Mouse (Mus musculus): Measurements from ENCODE around the gene Zfp523. TPM values are rescaled to one million over a fixed set of nuclear protein-coding genes. Genes with fewer than 3 reads are reported as not detected.
A peak's percentile ranks its signal among the peaks of the same experiment; 100 is the strongest.

Gene Zfp523
- polyA plus RNA-seq (2015; fragmentation: Nextera tagmentation; extraction: Ambion mirVana): 41.5 and 43.8 TPM in 2 replicates

GRCm38 (mm10) chr17:28176775-28177539 is at the start of gene Zfp523:
Gene Zfp523 (plus strand): TSS chr17:28177129.
- peaks cover 73% of the 10 kb centered on the region for H3K4me1 ChIP-seq

GRCm38 (mm10) chr17:28129796-28130195 is 47.1 kb upstream of the Zfp523 start:
- no peak overlapping the region for H3K9ac ChIP-seq (replicated peaks)
- H3K4me2 ChIP-seq: no peak overlapping the region
- ATAC-seq (ENCODE audit: low FRiP score): no peak
- WGBS: 92% methylated on average over 5 of the region's 5 CpGs
- H3K27me3 ChIP-seq (replicated peaks): no peaks in the 10 kb centered on the region
- H3K4me3 ChIP-seq (replicated peaks): no peak overlapping the region
- peaks cover 10% of the 10 kb centered on the region; the same call in 1 of the 2 replicates for H3K4me1 ChIP-seq
- H3K27ac ChIP-seq (replicated peaks): no peak overlapping the region
- H3K36me3 ChIP-seq: no peaks in the 10 kb centered on the region
- no peaks in the 10 kb centered on the region for H3K9me3 ChIP-seq (replicated peaks)

More at GRCm38 (mm10) chr17:28176775-28177539, at the start of gene Zfp523:
- ATAC-seq (ENCODE audit: low FRiP score): peak; percentile 91
- Histone ChIP-seq H3K27me3 (replicated peaks) (no peaks in the 10 kb centered on the region), H3K4me3 (replicated peaks) (peak within 1 kb of the TSS; percentile 83), H3K9me3 (replicated peaks) (no peaks in the 10 kb centered on the region), H3K9ac (replicated peaks) (peak within 1 kb of the TSS; percentile 96), H3K27ac (replicated peaks) (peak within 1 kb of the TSS; percentile 86), H3K4me2 (peak within 1 kb of the TSS; percentile 81), H3K36me3 (no peaks in the 10 kb centered on the region)
- under 1% methylated on average over 69 of the region's 82 CpGs for WGBS

GRCm38 (mm10) chr17:28130391-28131125 is 46.4 kb upstream of the Zfp523 start:
- Histone ChIP-seq H3K9ac (replicated peaks) (no peak overlapping the region), H3K27ac (replicated peaks) (no peak overlapping the region), H3K4me3 (replicated peaks) (no peak overlapping the region), H3K9me3 (replicated peaks) (no peaks in the 10 kb centered on the region), H3K27me3 (replicated peaks) (no peaks in the 10 kb centered on the region), H3K36me3 (no peaks in the 10 kb centered on the region), H3K4me2 (no peak overlapping the region), H3K4me1 (peaks cover 10% of the 10 kb centered on the region; the same call in 1 of the 2 replicates)
- no peak for ATAC-seq (ENCODE audit: low FRiP score)
- WGBS: 79% methylated on average over 5 of the region's 5 CpGs

GRCm38 (mm10) chr17:28131156-28131555 is 45.8 kb upstream of the Zfp523 start:
- Histone ChIP-seq H3K4me2 (no peak overlapping the region), H3K9me3 (replicated peaks) (no peaks in the 10 kb centered on the region), H3K4me3 (replicated peaks) (no peak overlapping the region), H3K9ac (replicated peaks) (no peak overlapping the region), H3K27ac (replicated peaks) (no peak overlapping the region), H3K27me3 (replicated peaks) (no peaks in the 10 kb centered on the region), H3K4me1 (peaks cover 10% of the 10 kb centered on the region; the same call in 1 of the 2 replicates), H3K36me3 (no peaks in the 10 kb centered on the region)
- ATAC-seq (ENCODE audit: low FRiP score): no peak

- ATAC-seq (ENCODE audit: low FRiP score): no peak
- H3K4me2 ChIP-seq: peak overlapping the region; percentile 32
- no peaks in the 10 kb centered on the region for H3K27me3 ChIP-seq (replicated peaks)
Measured at GRCm38 (mm10) chr17:28133193-28133592, 43.7 kb upstream of the Zfp523 start.

GRCm38 (mm10) chr17:28135496-28135895 is 41.4 kb upstream of the Zfp523 start:
- no peak overlapping the region for H3K4me2 ChIP-seq
- H3K36me3 ChIP-seq: no peaks in the 10 kb centered on the region
- ATAC-seq (ENCODE audit: low FRiP score): no peak
- no peak overlapping the region for H3K4me3 ChIP-seq (replicated peaks)
- 57% methylated on average over 3 of the region's 3 CpGs for WGBS
- H3K9ac ChIP-seq (replicated peaks): no peak overlapping the region
- H3K27ac ChIP-seq (replicated peaks): no peak overlapping the region
- H3K4me1 ChIP-seq: peaks cover 15% of the 10 kb centered on the region; the same call in 1 of the 2 replicates
- H3K9me3 ChIP-seq (replicated peaks): no peaks in the 10 kb centered on the region
- no peaks in the 10 kb centered on the region; the same call in 1 of the 2 replicates for H3K27me3 ChIP-seq (replicated peaks)

More at GRCm38 (mm10) chr17:28133193-28133592, 43.7 kb upstream of the Zfp523 start:
- H3K9me3 ChIP-seq (replicated peaks): no peaks in the 10 kb centered on the region
- H3K4me3 ChIP-seq (replicated peaks): no peak overlapping the region
- H3K9ac ChIP-seq (replicated peaks): no peak overlapping the region
- peaks cover 14% of the 10 kb centered on the region; the same call in 1 of the 2 replicates for H3K4me1 ChIP-seq
- H3K36me3 ChIP-seq: no peaks in the 10 kb centered on the region
- 6% methylated on average over 14 of the region's 14 CpGs for WGBS
- H3K27ac ChIP-seq (replicated peaks): no peak overlapping the region

- H3K9ac ChIP-seq (replicated peaks): no peak overlapping the region
- no peak overlapping the region for H3K4me3 ChIP-seq (replicated peaks)
- no peaks in the 10 kb centered on the region; the same call in 1 of the 2 replicates for H3K27me3 ChIP-seq (replicated peaks)
- no peaks in the 10 kb centered on the region for H3K9me3 ChIP-seq (replicated peaks)
- no peaks in the 10 kb centered on the region for H3K36me3 ChIP-seq
- no peak overlapping the region for H3K4me2 ChIP-seq
- peaks cover 23% of the 10 kb centered on the region for H3K4me1 ChIP-seq
- 43% methylated on average over 5 of the region's 5 CpGs for WGBS
- ATAC-seq (ENCODE audit: low FRiP score): no peak
- H3K27ac ChIP-seq (replicated peaks): no peak overlapping the region
Measured at GRCm38 (mm10) chr17:28136266-28136665, 40.7 kb upstream of the Zfp523 start.

- Histone ChIP-seq H3K27ac (replicated peaks) (no peak overlapping the region), H3K4me2 (no peak overlapping the region), H3K4me3 (replicated peaks) (no peak overlapping the region), H3K9ac (replicated peaks) (no peak overlapping the region), H3K36me3 (no peaks in the 10 kb centered on the region), H3K27me3 (replicated peaks) (no peaks in the 10 kb centered on the region; the same call in 1 of the 2 replicates), H3K4me1 (peaks cover 29% of the 10 kb centered on the region), H3K9me3 (replicated peaks) (no peaks in the 10 kb centered on the region)
- 90% methylated on average over 8 of the region's 8 CpGs for WGBS
- no peak for ATAC-seq (ENCODE audit: low FRiP score)
Measured at GRCm38 (mm10) chr17:28138013-28138412, 38.9 kb upstream of the Zfp523 start.

- Histone ChIP-seq H3K4me3 (replicated peaks) (no peak overlapping the region), H3K4me1 (peaks cover 32% of the 10 kb centered on the region), H3K27me3 (replicated peaks) (no peaks in the 10 kb centered on the region; the same call in 1 of the 2 replicates), H3K9ac (replicated peaks) (no peak overlapping the region), H3K9me3 (replicated peaks) (no peaks in the 10 kb centered on the region), H3K36me3 (no peaks in the 10 kb centered on the region), H3K4me2 (no peak overlapping the region), H3K27ac (replicated peaks) (no peak overlapping the region)
- WGBS: 74% methylated on average over 9 of the region's 9 CpGs
- no peak for ATAC-seq (ENCODE audit: low FRiP score)
Measured at GRCm38 (mm10) chr17:28138685-28139084, 38.2 kb upstream of the Zfp523 start.

GRCm38 (mm10) chr17:28140431-28141204 is 36.3 kb upstream of the Zfp523 start:
- Histone ChIP-seq H3K9ac (replicated peaks) (no peak overlapping the region; the same call in 1 of the 2 replicates), H3K4me3 (replicated peaks) (peak overlapping the region; percentile 70), H3K36me3 (no peaks in the 10 kb centered on the region), H3K27ac (replicated peaks) (peak overlapping the region; percentile 88), H3K4me2 (peak overlapping the region; percentile 80), H3K9me3 (replicated peaks) (no peaks in the 10 kb centered on the region), H3K4me1 (peaks cover 48% of the 10 kb centered on the region), H3K27me3 (replicated peaks) (no peaks in the 10 kb centered on the region; the same call in 1 of the 2 replicates)
- ATAC-seq (ENCODE audit: low FRiP score): no peak
- WGBS: 26% methylated on average over 13 of the region's 13 CpGs

GRCm38 (mm10) chr17:28141205-28141650 is 35.7 kb upstream of the Zfp523 start:
- Histone ChIP-seq H3K36me3 (no peaks in the 10 kb centered on the region), H3K4me3 (replicated peaks) (peak overlapping the region; percentile 70), H3K4me2 (peak overlapping the region; percentile 80), H3K9ac (replicated peaks) (peak overlapping the region; percentile 74), H3K27me3 (replicated peaks) (no peaks in the 10 kb centered on the region; the same call in 1 of the 2 replicates), H3K27ac (replicated peaks) (peak overlapping the region; percentile 88), H3K4me1 (peaks cover 53% of the 10 kb centered on the region), H3K9me3 (replicated peaks) (no peaks in the 10 kb centered on the region)
- 0 out of 2 replicates have a peak, but pooled peaks have one; percentile 19 for ATAC-seq (ENCODE audit: low FRiP score)
- 2% methylated on average over 15 of the region's 15 CpGs for WGBS

All from neural tube, embryonic 15.5 days (tissue).